Mouse (Mus musculus) right cerebral cortex, postnatal 25 days (tissue): ENCODE results near the gene Nav2.

Experiments used
- DNase-seq: peaks from one replicate; pipeline ENCODE4 v3.0.0; 2022

Gene Nav2

GRCm38 (mm10) chr7:49503881-49504280 lies 595.4 kb downstream of the Nav2 start:
- DNase-seq: no peak

GRCm38 (mm10) chr7:49504297-49504696 lies 595.8 kb downstream of the Nav2 start:
- no peak for DNase-seq

GRCm38 (mm10) chr7:49505024-49505423 lies 596.5 kb downstream of the Nav2 start:
- no peak for DNase-seq

- no peak for DNase-seq
Observed at GRCm38 (mm10) chr7:49506085-49506820, 597.7 kb downstream of the Nav2 start.

- no peak for DNase-seq
Observed at GRCm38 (mm10) chr7:49507943-49508506, 599.5 kb downstream of the Nav2 start.

- DNase-seq: no peak
Observed at GRCm38 (mm10) chr7:49511820-49512453, 603.4 kb downstream of the Nav2 start.

- DNase-seq: no peak
Observed at GRCm38 (mm10) chr7:49513763-49514437, 605.4 kb downstream of the Nav2 start.

- no peak for DNase-seq
Observed at GRCm38 (mm10) chr7:49515012-49515411, 606.5 kb downstream of the Nav2 start.

GRCm38 (mm10) chr7:49520504-49520903 lies 612.0 kb downstream of the Nav2 start:
- no peak for DNase-seq

- no peak for DNase-seq
Observed at GRCm38 (mm10) chr7:49521349-49521748, 612.8 kb downstream of the Nav2 start.

- no peak for DNase-seq
Observed at GRCm38 (mm10) chr7:49521976-49522375, 613.5 kb downstream of the Nav2 start.

GRCm38 (mm10) chr7:49522411-49523114 lies 614.0 kb downstream of the Nav2 start:
- DNase-seq: no peak

GRCm38 (mm10) chr7:49523115-49523445 lies 614.6 kb downstream of the Nav2 start:
- DNase-seq: no peak

- DNase-seq: no peak
Observed at GRCm38 (mm10) chr7:49523729-49524128, 615.2 kb downstream of the Nav2 start.

- no peak for DNase-seq
Observed at GRCm38 (mm10) chr7:49525348-49526100, 617.0 kb downstream of the Nav2 start.

GRCm38 (mm10) chr7:49526101-49526499 lies 617.6 kb downstream of the Nav2 start:
- DNase-seq: no peak

GRCm38 (mm10) chr7:49527495-49527894 lies 619.0 kb downstream of the Nav2 start:
- DNase-seq: no peak

- no peak for DNase-seq
Observed at GRCm38 (mm10) chr7:49527925-49528324, 619.4 kb downstream of the Nav2 start.

- no peak for DNase-seq
Observed at GRCm38 (mm10) chr7:49529498-49529897, 621.0 kb downstream of the Nav2 start.

GRCm38 (mm10) chr7:49533571-49533970 lies 625.1 kb downstream of the Nav2 start:
- DNase-seq: no peak

- DNase-seq: no peak
Observed at GRCm38 (mm10) chr7:49534208-49534607, 625.7 kb downstream of the Nav2 start.

- no peak for DNase-seq
Observed at GRCm38 (mm10) chr7:49538360-49538759, 629.8 kb downstream of the Nav2 start.
